Mouse (Mus musculus): ENCODE results near the gene Krt5.
"Not testable (repeated sequence)": the region's sequence is repeated elsewhere in the genome, so short reads cannot be mapped to it uniquely, and the experiment has no call there.

The Krt5 gene

DNA sequence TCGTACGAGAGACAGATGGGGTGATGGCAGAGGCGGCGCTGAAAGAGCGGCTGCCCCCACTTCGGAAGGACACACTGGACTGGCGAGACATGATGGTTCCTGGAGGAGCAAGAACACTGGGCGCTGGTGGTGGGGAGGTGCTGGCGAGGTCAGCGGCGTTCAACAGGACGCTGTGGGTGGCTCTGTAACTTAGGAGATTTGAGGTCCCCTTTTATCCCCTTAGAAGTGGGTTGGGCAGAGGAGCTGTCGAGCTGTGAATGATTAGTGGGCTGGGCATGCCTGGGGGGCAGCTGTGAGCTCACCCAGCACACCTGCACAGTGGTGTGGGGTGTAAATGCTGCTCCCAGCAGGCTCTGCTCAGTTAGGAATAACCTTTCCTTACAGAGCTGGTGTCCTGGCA is at the start of gene Krt5:
TSS of gene Krt5 (minus strand) at position 179 of the 400 bp plus-strand sequence.
- DNase-seq, result no peak

DNA sequence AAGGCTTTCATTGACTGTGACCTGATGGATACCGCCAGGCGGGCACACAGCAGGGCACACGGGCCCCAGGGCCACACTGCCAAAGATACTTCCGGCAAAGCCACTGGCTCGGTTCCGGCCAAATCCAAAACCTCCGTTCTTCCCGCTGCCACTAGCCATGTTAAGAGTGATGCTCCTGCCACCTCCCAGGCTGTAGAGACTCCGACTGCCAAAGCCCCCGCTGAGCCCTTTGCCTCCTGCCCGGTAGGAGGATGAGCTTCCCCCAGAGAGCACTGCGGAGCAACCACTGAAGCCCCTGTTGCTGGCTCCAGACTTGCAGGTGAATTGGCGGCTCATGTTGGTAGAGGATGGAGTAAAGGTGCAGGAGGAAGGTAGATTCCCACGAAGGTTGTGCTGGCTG is 30.0 kb upstream of the Krt5 start, which contains the start of gene Krt71:
TSS of gene Krt71 (minus strand) at position 399 of the 400 bp plus-strand sequence.
- DNase-seq, result peak; percentile 79

DNA sequence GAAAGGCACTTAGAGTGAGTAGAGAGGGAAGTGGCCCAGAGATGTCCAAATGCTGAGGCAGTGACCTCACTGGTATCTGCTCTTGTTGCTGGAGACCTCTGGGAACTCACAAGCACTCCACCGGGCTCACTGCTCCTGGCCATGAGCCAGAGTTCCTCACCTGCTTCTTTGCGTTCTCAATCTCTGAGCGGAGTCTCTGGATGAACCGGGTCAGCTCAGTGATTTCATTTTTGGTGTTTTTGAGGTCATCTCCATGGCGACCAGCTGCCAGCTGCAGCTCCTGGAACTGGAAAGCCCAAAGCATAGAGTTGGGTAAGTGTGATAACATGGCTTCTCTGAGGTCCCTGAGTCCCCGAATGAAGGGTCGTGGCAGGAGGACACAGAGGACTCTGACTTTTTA is 25.1 kb upstream of the Krt5 start:
- DNase-seq, result no peak

DNA sequence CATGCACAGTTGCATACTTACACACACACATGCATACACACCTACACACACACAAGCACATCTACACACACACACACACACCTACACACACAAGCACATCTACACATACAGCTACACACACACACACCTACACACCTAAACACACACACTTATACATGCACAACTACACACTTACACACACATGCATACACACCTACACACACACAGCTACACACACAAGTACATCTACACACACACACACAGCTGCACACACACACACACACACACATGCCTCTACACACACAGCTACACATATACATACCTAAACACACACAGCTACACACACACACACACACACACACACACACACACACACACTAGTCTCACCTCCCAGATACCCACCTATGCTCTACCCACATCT is 18.0 kb upstream of the Krt5 start:
- no peak for DNase-seq

DNA sequence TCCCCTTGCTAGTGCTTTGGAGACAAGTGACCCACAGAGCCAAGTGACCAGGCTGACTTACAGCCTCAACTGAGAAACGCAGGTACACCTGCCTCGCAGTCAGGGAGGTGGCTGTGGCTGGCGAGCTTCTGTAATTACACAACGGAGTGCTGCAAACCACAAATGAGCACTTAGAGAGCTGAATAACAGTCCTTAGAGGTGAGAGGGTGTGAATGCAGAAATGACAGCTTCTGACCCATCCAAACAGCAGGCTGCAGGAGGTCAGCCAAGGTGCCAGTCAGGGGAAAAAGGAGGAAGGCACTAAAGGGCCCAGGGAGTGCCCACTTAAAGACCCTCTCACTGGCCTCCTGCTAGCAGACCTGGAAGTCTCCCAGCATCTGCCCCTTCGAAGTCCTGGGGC is 12.0 kb upstream of the Krt5 start:
- DNase-seq, result no peak

DNA sequence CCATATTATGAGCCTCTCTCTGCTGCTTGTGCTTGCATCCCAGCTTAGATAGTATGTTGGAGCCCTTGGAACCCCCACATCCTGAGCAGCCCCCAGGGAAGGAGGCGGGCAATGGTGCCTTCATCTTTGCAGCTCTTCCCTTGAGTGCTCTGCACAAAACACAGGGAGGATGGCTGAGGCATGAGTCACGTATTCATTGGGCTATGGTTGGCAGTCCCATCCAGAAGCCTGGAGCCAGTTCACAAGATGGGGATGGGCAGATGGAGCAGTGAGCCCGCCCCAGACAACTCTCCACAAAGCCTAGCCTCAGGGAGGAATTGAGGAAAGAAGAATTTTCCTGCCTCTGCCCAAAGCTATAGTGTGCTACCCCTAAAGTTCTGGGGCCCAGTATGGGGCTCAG is 3.1 kb upstream of the Krt5 start:
- no peak for DNase-seq

DNA sequence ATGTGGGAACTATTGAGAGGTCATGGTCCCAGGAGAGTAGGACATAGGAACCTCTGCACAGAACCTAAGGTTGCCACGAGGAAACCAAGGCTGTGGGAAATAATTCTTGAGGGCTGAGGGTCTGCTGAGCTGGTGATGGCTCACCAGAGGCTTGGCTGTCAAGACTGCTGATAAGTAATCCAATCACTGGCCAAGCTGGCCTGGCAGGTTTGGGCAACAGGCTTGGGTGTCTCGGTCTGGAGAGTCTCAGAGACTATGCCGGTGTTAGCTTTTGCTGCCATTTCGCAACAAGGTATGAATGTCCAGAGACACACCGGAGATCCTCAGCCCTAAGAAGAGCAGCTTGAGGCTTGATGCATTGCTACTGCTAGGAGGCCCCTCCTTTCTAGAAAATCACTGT is 1.7 kb upstream of the Krt5 start:
- no peak for DNase-seq

DNA sequence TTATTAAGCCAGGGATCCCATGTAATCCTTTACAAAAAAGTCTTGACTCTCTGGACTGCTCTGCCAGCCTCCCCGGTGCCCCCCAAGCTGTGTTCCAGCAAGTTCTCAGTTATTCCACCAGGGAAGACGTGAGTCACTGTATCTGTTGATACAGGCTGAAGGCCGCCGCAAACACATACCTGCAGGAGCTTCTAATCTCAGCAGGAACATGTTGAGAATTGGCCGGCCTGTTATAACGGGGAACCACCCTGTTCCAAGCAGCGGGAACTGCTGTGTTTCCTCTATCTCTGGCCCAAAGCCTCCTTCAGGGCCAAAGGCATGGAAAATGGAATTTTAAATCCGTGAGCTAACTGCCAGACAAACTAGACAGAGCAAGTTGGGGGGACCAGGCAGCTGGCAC is 1.0 kb upstream of the Krt5 start:
- DNase-seq, result no peak

DNA sequence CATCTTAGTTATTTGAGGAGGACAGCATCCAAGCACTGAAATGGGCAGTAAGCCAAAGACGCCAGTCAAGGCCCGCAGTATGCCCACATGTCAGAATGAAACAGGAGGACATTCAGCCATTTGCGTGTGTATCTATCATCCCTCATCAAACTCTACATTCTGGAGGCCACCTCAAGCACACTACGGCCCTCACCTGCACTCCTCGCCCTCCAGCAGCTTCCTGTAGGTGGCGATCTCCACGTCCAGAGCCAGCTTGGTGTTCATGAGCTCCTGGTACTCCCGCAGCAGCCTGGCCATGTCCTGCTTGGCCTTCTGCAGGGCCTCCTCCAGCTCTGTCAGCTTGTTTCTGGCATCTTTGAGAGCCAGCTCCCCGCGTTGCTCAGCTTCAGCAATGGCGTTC is 4.0 kb downstream of the Krt5 start:
- peak; percentile 6 for DNase-seq

DNA sequence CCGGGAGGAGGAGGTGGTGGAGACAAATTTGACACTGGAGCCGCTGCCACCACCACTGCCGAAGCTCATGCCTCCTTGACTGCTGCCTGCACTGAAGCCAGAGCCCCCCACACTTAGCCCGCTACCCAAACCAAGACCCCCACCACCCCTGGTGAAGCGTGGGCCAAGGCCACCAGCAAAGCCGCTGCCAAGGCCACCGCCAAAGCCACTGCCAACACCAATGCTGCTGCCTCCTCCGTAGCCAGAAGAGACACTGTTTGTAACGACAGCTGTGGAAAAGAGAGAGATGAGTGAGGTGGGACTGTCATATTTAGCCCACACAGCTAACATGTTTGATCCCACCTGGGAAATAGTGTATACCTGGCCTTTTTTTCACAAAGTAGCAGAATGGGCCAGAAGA is 5.2 kb downstream of the Krt5 start:
- no peak for DNase-seq

DNA sequence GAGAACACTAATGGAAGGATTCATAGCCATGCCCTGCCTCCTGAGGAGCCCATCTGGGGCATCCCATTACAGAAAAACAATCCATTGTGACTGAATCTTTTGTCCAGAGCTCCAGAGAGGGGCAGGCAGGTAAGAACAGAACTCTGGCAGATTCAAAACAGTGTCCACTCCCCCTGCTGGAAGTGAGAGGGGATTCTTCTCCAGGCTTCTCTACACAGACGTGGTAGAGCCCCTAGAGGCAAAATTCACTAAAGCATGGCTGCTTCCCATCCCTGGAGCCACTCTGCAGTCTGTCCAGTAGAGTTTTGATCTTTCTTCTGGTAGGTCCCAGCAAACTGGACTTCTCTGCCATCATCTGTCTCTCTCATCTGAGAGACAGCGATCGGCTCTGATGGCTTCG is 8.6 kb downstream of the Krt5 start:
- DNase-seq, result no peak

DNA sequence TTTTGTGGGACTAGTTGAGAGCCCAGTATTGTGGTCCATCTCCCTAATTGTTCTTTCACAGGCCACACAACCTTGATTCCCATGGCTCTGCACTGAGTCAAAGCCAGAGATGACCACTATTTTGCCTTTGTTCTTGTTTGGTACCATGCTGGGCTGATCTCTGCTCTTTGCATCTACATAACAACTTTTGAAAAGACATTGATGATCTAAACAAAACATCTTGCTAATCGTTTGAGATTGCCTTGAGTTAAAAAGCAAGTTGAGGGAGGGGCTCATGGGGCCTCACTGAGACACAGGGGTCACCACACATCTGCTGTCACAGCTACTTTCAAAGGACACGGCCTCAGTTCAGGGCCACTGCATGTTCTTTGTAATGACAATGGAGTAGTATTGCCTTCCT is 10.3 kb downstream of the Krt5 start:
- no peak for DNase-seq

DNA sequence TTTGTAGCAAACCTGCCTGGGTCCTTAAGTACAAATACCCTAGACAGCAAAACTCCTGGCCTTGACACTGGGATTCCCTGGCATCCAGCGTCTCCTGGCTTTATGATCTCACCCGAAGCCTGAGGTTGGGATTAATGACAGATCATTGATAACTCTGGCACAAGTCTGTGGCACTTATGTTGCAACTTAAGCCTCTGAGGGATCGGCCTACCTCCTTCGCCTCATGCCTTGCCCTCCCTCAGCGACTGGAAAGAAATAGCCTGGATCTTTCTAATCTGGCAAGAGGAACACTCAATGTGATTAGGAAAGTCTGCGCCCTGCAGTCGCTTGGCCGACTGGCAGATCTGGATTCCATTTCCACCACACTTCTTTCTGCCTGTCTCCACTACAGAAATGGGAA is 12.8 kb downstream of the Krt5 start:
- DNase-seq, result no peak

DNA sequence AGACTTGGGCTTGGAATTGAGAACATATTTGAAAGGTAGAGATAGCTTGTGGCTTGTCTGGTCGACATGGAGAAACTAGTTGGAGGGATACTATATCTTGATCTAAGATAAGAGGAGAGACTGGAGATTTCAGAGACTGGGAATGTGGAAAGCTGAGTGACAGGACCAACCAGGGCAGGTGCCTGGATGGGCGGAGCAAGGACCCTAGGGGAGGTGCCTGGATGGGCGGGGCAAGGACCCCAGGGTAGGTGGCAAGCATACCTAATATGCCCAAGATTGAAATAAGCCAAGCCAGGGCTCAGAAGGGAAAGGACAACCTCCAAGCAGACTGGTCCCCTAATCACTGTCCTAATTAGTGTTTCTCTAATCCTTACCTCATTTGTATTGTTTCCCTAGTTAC is 13.5 kb downstream of the Krt5 start:
- no peak for DNase-seq

DNA sequence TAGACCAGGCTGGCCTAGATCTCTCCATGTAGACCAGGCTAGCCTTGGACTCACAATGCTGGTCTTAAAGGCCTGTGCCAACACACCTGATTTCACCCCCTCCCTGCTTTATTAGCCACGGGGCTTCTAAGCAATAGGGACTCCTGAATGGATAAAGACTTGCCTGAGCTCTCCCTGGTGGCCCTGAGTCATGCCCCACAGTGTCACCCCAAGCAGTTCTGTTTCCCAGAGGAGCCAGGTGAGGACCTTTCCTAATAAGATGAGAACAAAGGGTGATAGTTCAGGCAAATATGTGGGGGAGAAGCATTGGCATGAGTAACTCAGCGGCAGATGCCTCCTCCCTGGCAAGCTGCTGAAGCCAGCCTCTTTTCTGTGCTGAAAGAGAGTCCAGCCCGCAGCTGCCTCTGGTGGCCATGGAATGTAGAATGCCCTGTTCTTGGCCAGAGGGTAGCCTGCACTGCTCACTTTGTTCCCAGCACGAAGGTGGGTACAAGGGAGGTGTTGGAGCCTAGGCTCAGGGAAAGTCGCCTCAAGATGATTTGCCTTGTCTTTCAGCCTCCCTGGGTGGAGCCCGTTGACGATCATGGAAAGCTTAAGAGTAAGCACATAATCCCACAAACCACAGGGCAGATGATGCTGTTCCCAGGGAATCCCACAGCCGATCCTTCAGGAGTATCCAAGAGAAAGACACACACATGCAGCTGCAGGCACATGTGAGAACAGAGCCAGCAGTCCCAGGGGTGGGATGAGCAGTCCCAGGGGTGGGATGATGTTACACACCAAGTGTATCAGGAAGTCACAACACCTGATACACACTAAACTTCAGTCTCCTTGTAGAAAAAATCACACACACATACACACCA is 15.1 kb downstream of the Krt5 start:
- no peak for DNase-seq

DNA sequence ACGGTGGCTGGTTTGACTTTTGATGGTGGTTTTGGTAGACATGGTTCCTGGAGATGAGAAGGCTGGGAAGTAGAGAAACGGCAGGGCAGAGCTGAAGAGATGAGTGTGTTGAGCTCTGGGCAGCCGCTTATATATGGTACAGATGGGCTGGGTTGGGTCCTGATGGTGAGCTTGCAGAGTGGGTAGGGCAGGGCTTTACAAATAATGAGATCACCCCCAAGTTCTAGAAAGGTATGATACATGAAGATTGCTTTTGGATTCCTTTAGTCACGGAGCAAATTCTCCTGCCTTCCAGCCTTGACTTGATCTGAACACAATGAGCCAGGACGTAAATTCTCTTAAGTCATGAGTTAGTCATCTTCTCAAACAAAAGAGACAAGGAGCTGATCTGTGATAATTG is 18.5 kb downstream of the Krt5 start, which contains the start of gene Krt6a:
TSS of gene Krt6a (minus strand) at position 101 of the 400 bp plus-strand sequence.
- DNase-seq, result no peak

DNA sequence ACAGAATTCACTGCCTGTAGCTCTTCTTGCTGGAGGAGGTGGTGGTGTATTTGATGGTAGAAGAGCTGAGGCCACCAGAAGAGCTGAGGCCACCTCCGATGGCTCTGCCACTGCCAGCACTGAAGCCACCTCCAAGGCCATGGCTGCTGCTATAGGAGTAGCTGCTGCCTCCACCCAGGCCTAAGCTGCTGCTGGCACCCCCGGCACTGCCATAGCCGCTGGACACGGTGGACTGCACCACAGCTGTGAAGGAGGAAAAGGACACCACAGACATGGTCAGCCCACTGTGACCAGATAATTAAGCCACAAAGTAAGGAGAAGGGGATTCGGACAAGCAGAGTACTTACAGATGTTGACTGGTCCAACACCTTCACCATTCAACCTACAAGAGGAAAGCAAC is 22.2 kb downstream of the Krt5 start:
- not testable (repeated sequence) for DNase-seq

DNA sequence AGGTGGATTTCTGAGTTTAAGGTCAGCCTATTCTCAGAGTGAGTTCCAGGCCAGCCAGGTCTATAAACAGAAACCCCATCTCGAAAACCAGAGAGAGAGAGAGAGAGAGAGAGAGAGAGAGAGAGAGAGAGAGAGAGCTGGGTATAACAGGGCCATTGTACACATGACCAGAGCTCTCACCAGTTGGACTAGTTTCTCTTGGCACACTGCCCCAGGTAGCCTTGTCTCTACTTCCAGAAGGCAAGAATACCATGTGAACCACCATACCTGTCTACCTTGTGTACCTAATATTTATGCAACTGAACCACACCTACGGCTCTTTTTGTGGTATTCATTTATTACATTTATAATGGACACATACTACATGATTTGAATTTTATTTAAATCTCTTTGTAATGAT is 24.5 kb downstream of the Krt5 start:
- no peak for DNase-seq

DNA sequence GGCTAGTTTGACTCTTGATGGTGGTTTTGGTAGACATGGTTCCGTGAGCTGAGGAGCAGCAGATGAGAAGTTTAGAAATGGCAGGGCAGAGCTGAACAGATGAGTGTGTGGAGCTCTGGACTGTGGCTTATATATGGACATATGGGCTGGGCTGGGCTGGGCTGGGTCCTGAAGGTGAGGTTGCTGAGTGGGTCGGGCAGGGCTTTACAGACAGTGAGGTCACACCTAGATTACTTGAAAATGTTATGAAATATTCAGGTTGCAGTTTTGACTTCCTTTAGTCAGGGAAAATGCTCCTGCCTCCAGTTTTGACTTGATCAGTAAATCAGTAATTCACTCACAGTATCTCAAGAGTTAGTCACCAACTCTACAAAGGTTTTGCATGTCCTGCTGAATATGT is 32.5 kb downstream of the Krt5 start, which contains the start of gene Krt6b:
TSS of gene Krt6b (minus strand) at position 101 of the 400 bp plus-strand sequence.
- no peak for DNase-seq

DNA sequence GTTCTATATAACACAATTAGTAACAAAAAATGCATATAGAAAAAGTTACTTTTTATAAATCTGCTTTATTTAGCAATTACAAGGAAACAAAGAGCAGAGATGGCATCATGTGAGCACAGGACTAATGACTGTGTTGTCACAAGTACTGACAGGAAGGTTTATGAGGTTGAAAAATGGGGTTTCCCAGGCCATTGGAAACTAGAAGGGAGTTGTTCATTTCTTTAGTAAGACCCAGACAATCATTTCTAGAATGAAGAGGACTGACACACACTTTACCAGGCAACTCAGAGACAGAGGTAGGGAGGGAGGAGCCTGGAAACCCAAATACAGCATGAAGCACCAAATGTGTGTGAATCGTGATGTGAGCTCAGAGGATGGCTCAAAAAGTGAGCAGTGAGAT is 36.7 kb downstream of the Krt5 start:
- no peak for DNase-seq
